Mouse (Mus musculus) left cerebral cortex, postnatal 4 days (tissue): Measurements from ENCODE around the gene Mypop. TPM values are rescaled to one million over a fixed set of nuclear protein-coding genes. Genes with fewer than 3 reads are reported as not detected.
A peak's percentile ranks its signal among the peaks of the same experiment; 100 is the strongest.

Experiments
- DNase-seq: peaks from one replicate; pipeline ENCODE4 v3.0.0-alpha.2; 2022
- intact Hi-C: fragments of 180-260 bp; cut with DNase I; formaldehyde crosslinking; loops from one replicate; pipeline ENCODE4 v1.15.1; 2025
- total RNA-seq, 2 experiments: library from RNA; stranded (reverse); gene quantifications; 2 replicates each; pipeline ENCODE4 v1.2.3; 2021

Mypop gene
- total RNA-seq, 2 experiments from 2014 or later, result 18.8 to 20.2 TPM

DNA sequence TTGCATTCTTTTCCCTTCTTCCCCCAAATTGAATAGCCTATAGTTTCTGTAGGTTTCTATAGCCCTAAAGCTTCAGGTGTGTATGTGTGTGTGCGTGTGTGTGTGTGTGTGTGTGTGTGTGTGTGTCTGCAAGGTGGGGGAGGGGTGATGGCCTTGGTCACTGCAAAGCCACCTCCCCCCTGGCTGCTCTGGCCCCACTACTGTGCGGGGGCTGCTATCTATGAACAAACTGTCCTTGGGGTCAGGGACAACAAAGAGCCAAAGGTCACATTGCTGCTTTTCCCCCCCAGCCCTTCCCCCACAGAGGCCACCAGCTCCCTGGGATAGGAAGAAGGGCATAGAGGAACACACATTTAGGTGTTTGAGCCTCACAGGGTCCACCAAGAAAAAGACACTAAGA is 21.8 kb downstream of the Mypop start:
- no peak for DNase-seq
- intact Hi-C loops, result no loop called here

DNA sequence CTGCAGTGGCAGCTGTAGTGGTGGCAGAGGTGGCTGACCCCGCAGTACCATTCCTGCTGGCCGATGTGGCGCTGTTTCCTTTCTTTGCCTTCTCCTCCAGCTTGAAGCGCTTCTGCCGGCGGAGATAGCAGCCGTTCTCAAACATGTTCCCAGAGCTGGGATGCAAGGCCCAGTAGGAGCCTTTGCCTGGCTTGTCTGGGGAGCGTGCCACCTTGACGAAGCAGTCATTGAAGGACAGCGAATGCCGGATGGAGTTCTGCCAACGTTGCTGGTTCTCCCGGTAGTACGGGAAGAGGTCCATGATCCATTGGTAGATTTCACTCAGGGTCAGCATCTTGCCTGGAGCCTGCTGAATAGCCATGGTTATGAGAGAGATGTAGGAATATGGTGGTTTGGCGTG is 23.4 kb downstream of the Mypop start:
- DNase-seq, result no peak
- intact Hi-C loops, result no loop called here

DNA sequence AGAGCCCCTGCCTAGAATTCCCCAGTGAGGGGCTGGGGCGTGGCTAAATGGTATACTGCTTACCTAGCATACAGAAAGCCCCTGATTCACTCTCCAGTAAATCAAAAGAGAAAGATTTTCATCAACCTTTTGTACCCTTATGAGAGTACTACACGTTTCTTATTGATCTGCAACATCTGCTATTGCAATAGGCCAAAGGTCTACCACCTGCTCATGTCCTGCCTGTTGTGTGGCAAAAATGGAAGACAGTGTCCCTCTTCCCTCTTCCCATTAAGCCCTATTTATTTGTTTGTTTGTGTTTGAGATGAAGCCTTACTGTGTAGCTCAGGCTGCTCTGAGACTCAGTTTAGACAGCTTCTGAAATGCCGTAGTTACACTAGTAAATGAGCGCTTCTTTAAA is 25.0 kb downstream of the Mypop start:
- intact Hi-C loops, result no loop called here
- DNase-seq, result no peak

DNA sequence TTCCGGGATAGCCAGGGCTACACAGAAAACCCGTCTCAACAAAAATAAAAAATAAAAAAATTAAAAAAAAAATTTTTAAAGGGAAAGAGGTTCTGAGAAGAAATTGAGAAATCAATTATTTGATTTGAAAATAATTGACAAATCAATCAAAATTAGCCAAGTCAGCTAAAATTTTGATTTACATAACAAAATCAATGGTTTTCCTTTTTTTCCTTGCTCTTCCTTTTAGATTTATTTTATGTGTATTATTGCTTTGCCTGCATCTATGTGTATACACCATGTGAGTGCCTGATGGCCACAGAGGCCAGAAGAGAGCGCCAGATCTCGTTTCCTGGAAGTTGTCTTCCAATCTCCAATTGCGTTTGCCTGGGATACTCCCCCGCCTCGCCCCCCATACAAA is 26.9 kb downstream of the Mypop start:
- intact Hi-C loops, result no loop called here
- DNase-seq, result no peak

DNA sequence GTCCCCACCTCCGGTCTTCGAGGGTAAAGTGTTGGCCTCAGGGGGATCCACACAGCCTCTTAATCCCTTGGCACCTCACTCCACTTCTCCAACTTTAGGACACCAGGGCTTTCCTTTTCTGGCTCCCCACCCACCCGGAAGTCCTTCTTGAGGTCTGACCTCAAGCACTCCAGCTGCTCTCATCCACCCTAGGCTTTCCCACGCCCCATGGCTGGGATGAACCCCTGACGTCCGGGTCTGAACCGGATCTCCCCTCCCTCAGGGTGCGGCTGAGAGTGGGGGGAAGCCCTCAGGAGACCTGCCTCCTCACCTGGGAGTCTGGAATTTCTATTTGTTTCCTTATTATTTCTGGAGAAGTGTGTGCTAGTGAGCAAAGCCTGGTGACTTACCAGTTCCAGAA is 30.0 kb downstream of the Mypop start:
- DNase-seq, result no peak
- intact Hi-C loops, result no loop called here

DNA sequence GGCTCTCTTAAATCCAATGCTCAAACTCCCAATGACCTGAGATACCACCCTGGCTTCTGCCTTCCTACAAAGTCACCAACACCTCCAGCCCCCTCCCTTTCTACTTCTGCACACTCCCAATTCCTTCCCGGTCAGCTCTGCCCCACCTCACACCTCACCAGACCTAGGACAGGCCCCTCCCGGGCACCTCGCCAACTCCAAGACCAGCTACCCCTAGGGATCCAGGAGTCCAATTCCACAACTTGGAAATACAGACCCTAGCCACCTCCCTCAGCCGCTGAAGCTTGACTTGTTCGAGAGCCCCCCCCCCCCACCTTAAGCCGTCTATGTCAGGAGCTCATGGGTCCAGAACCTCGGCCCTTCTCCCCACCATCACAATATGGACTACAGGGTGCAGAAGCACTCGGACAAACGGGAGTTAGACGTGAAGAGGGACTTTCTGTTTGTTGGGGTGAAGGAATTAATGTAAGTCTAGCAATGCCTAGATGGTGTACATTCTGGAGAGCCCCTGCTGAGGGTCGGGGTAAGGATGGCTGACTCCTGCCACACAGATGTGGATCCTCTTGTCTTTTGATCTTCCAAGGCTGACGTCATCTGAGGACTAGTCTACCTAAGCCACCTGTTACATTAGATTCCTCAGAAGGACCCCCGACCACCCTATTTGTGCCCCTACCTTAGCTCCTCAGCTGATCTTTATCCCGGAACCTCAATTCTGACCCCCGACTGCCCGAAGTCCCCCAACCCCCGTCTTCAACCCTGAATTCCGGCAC is 31.3 kb downstream of the Mypop start:
- DNase-seq, result no peak
- intact Hi-C loops, result no loop called here

DNA sequence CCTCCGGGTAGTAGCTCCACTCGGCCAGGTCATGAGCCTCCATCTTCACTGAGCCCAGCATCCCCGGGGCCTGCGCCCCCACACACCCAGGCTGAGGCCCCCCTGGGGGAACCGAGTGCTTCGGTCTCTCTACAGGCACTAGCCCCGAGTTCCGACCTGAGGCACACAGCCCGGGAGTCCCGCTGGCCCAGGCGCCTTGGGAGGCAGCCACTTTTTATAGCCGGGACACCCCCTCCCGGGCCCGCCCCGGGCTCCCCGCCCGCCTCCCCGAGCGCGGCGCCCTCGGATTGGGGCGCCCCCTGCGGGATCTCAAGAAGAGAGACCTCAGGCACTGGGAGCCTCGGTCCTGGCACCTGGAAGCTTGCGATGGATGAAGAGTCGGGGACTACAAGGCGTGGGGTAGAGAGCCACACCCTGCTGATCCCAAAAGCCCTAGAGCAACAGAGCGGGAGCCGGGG is 32.3 kb downstream of the Mypop start, which contains the start of gene Foxa3:
Foxa3 (minus strand) TSS at position 182 of the 458 bp plus-strand sequence.
- DNase-seq, result no peak

DNA sequence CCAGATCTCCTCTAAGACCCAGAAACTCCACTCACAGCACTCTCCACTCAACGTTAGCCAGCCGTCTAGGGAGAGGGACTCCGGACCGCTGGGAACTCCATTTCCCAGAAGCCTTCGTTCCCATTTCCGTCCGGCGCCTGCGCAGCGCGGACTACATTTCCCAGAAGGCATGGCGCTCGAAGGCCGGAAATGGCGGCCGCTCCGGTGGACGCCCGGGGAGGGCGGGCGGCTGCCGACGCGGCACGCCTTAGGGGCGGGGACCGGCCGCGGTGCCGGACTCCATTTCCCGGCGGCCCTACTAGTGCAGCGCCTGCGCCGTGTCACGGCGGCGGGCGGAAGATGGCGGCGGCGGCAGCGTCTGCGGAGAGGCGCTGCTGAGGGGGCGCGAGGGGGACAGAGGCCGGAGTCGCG is 33.1 kb downstream of the Mypop start, which contains the start of gene Sympk:
Sympk (plus strand) TSS at position 282 of the 411 bp plus-strand sequence.
- intact Hi-C loops, result no loop called here
- peak; percentile 95 for DNase-seq

More for the DNA sequence above, 32.3 kb downstream of the Mypop start, which contains the start of gene Foxa3:
- intact Hi-C loops, result no loop called here

DNA sequence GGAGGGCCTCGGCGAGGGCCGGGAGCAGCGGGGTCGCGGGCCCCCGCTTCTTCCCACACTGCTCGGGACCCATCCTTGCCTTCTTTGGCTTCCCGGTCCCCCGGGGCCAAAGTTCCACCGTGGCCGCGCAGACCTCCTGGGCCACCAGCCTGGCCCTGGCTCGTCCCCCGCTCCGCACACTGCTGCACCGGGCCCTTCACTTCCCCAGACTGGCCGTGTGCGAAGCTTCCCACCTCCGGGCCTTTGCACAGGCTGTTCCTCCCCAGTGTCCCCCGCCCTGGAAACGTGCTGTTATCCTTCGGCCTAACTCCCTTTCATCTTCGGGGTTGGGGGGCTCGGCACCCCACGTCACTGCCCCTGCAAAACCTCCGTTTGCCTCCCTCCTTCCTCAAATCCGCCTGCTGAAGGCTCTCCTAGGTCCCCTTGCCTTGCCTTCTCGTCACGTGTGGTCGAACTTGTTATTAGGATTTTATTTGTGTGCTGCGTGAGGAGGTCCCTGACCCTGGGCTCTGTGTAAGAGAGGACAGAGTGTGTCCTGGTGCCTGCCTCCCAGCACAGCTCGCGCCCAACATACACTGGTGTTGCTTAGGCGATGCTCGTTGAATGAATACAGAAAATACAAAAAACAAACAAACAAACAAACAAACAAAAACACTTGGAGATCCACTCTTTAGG is 33.7 kb downstream of the Mypop start:
- DNase-seq, result no peak
- intact Hi-C loops, result no loop called here

DNA sequence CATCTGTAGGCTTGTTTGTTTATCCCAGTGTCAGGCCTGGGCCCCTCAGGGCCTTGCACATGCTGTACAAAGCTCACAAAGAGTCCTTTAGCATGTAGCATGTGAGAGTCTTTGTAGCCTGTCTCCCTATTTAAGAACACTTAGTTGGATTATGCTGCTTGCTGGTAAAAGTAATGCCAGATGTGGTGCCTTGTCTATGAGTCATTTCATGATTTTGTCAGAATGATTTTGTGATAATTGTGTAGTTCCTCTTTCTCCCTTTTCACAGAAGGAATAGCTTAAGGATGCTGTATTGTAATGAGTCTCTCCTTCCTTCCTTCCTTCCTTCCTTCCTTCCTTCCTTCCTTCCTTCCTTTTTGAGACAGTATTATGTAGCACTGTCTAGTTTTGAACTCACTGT is 37.0 kb downstream of the Mypop start:
- DNase-seq, result no peak
- intact Hi-C loops, result no loop called here

DNA sequence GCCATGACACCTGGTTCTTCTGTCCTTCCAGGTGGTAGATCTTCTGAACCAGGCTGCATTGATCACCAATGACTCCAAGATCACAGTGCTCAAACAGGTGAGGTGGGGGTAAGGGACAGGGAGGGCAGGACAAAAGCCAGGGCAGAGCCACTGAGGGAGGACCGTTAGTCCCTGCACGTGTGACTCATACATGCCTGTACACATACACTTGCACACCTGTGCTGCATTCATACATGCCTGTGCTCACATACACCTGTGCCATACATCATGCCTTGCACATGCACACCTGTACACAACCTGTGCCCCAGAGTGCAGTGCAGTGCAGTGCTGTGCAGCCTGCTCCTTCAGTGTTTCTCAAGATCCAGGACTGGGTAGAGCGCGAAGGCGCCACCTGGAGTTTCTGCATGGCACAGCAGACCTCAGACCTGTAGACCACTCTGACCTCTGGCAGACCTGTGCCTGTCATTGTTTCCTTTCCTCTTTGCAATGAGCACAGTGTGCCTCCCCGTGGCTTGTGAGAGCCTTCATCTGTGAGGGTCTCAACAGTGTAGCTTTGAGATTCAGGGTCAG is 38.1 kb downstream of the Mypop start:
- peak; percentile 61 for DNase-seq
- intact Hi-C loops, result no loop called here

DNA sequence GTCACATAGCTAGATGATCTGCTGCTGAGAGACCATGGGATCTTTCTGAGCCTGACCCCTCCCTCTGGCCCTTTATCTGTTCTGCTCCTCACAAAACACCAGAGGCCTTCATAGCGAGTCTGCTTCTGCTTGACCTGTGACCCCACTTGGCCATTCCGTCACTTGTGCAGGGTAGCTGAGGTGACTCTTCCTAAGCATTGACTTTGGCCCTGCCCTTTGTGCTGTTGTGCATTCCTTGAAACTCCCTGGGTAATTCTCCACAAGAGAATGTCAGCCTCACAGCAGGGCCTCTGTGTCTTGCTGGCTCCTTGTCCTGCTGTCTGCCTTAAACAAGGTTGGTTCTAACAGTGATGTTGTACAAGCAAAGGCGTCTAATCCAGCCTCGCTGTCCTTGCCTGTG is 40.6 kb downstream of the Mypop start:
- no peak for DNase-seq
- intact Hi-C loops, result no loop called here

DNA sequence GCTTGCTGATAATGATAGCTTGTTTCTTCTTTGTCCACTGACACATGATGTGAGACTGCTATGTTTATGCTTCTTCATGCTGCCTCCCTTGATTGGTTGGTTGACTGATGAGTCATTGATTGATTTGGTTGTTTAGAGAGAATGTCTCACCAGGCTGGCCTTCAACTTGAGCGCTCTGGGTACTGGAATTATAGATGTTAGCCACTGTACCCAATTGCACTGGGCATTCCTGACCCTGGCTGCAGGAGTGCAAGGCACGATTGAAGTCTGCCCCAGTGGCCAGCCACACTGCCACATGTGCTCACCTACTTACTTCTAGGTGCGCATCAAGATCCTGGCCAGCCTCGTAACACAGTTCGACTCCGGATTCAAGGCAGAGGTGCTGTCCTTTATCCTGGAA is 53.6 kb downstream of the Mypop start:
- DNase-seq, result no peak
- intact Hi-C loops, result no loop called here

DNA sequence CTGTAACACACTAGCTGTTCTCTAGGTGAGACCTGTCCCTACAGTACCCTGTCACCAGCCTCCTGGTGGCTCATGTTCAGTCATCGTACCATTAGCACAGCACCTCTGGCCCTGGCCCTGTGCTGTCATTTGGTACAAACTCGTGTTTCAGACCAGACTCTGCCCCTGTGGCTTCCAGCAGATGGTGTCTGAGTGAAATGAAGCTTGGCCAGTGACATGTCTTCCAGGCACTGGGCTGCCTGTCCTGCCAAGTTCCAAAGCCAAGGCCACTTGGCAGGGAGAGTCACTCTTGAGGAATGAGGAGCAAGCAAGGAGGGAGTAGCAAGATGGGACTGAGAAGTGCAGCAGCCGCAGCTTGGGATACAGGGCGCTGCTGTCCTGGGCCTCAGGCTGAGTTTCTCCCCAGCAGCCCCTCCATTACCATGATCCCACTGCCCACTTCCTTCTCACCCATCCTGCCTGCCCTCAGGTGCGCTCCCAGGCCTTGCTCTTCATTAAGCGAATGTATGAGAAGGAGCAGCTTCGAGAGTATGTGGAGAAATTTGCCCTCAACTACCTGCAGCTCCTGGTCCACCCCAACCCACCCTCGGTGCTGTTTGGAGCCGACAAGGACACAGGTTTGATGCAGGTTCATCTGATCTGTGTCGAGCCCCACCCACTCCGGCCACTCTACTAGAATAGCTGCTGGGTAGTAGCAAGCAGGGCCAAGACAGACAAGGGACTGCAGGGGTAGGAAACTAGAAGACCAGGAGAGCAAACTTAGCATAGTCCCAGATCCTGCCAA is 55.4 kb downstream of the Mypop start:
- intact Hi-C loops, result no loop called here
- peak; percentile 75 for DNase-seq

DNA sequence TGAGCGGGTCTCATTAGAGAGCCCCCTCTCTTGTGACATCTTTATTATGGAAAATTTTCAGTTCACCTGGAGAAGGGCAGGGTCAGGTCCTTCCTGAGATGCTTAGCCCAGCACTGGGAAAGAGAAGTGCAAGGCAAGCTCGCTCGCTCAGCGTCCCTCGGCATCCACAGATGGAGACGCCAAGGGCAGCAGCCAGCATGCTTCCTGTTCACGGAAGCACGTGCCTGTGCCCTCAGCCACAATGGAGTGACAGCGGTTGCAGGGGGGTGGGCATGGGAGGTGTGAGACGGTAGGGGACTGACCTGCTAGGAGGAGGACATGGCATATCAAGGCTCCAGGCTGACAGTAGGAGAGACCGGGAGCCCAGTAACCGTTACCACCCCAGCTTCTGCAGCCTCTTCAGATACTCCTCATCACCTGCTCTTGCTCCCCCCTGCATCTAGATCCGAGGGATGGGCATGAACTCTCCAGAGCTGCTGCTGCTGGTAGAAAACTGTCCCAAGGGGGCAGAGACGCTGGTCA is 57.0 kb downstream of the Mypop start:
- intact Hi-C loops, result no loop called here
- DNase-seq, result no peak

DNA sequence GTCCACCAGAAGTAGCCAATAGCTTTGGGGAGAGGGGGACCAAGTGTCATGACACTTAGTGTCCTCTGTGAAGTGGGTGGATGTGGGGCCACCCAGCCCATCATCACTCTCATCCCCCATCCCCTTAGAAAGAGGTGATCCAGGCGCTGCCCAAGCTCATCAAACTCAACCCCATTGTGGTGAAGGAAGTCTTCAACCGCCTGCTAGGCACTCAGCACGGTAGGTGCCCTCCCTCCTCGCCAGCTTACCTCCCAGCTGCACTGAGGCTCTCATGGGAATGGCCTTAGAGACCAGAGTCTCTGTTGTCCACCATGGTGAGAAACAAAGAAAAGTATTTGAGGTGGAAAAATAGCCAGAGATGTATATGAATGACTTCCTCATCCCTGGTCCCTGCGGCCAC is 58.2 kb downstream of the Mypop start:
- no peak for DNase-seq
- intact Hi-C loops, result no loop called here

DNA sequence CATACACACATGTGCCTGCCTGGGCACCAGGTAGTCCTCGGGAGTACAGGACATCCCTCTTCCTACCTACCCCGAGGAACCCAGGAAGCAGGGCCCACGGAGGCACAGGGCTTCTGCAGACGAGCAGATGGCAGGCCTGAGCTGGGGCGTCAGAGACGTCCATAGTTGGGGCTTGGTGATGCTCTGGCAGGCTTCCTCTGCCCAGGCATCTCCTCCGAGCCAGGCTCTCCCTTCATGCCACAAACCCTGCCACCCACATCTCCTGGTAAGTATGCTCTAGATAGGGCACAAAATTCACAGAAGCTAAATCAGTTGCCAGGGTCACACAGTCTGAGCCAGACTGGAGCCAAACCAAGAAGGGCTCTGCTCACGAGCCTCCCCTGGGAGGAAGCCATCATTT is 59.1 kb downstream of the Mypop start:
- intact Hi-C loops, result no loop called here
- peak; percentile 32 for DNase-seq

DNA sequence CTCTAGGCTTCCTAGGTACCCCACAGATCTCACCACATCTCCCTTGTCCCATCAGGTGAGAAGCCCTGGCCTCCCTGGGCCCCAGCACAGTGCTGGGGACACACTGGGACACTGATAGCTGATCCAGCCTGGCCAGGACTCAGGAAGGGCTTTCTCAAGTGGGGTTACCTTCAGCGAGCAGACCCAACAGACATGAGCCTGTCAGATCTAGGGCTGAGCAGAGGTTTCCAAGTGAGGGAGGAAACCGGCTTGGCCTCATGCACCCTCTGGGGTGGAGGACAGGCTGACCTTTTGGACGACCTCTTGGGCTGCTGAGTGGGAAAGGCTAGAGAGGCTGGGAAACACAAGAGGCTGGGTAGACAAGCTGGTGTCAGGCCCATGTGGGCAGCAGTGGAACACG is 60.1 kb downstream of the Mypop start:
- no peak for DNase-seq
- intact Hi-C loops, result no loop called here
